Comparison of ENCODE assay signal across 8 mouse cellular contexts in genomic region chr5:35858069-35858468, GRCm38 (mm10). TPM values are rescaled to one million over a fixed set of nuclear protein-coding genes. Genes with fewer than 3 reads are reported as not detected.
DNase-seq lines count a peak whose midpoint lies in the region; ATAC-seq and TF ChIP-seq lines count a peak whose summit lies in the region.

No protein-coding gene starts in this region.

- H3K27ac ChIP-seq in heart, adult 2 months = no peak overlapping the region
- no peak overlapping the region for H3K27ac ChIP-seq in heart, embryonic 12.5 days (ENCODE audit: poor library complexity, severe bottlenecking)

- H3K36me3 ChIP-seq in heart, adult 2 months (ENCODE audit: control insufficient read depth, insufficient read depth, low read length) = no peaks in the 10 kb centered on the region
- H3K36me3 ChIP-seq in heart, embryonic 12.5 days = no peaks in the 10 kb centered on the region

- no peaks in the 10 kb centered on the region for H3K27me3 ChIP-seq in heart, adult 2 months (ENCODE audit: control insufficient read depth, insufficient read depth, low read length)
- peaks cover 35% of the 10 kb centered on the region for H3K27me3 ChIP-seq in heart, embryonic 12.5 days (replicated peaks)

- ATAC-seq in heart, embryonic 12.5 days (ENCODE audit: insufficient number of reproducible peaks, low FRiP score) = no peak
- peak; percentile 75 for ATAC-seq in megakaryocyte-erythroid progenitor cell, adult 5-6 weeks (replicated peaks; ENCODE audit: low FRiP score, low TSS enrichment, poor library complexity, severe bottlenecking)

- H3K9me3 ChIP-seq in heart, embryonic 12.5 days (replicated peaks) = no peaks in the 10 kb centered on the region

- H3K9ac ChIP-seq in heart, adult 2 months (ENCODE audit: low read depth, low read length) = no peak overlapping the region
- H3K9ac ChIP-seq in heart, embryonic 12.5 days = no peak overlapping the region

- H3K4me3 ChIP-seq in heart, adult 2 months = no peak overlapping the region
- H3K4me3 ChIP-seq in heart, embryonic 12.5 days = no peak overlapping the region

- peak; percentile 37; the same call in 1 of the 2 replicates for TF ChIP-seq EP300 in heart, adult 2 months (IDR thresholded peaks at IDR 0.05; ENCODE audit: insufficient read depth, low read depth, low read length)

- TF ChIP-seq CTCF in heart, adult 2 months (IDR thresholded peaks at IDR 0.05) = peak; percentile 91

- no peak overlapping the region for H3K4me2 ChIP-seq in heart, embryonic 12.5 days

- TF ChIP-seq POLR2A in heart, adult 2 months (IDR thresholded peaks at IDR 0.05; ENCODE audit: insufficient read depth, low read depth, low read length) = no peak

- H3K79me2 ChIP-seq in heart, adult 2 months (replicated peaks; ENCODE audit: control insufficient read depth, insufficient read depth, low read length) = no peaks in the 10 kb centered on the region

- H3K4me1 ChIP-seq in heart, adult 2 months (ENCODE audit: control insufficient read depth, insufficient read depth, low read length) = peaks cover 5% of the 10 kb centered on the region
- H3K4me1 ChIP-seq in heart, embryonic 12.5 days (replicated peaks) = 0 out of 2 replicates have a peak, but pooled peaks cover 2% of the 10 kb centered on the region

- WGBS in heart, adult 2 months = 22% methylated on average over 6 of the region's 6 CpGs
- 14% methylated on average over 6 of the region's 6 CpGs for WGBS in heart, embryonic 12.5 days

- peak; percentile 33 to 61 for DNase-seq in heart, adult 2 months
- peak; percentile 79 for DNase-seq in NIH3T3 (ENCODE audit: low read depth)
- DNase-seq in cerebellum, adult 9-11 months = peak; percentile 43
- peak; percentile 82 for DNase-seq in gastrocnemius, postnatal 10 days
- peak; percentile 80 to 82 for DNase-seq in layer of hippocampus, postnatal 10 days (ENCODE audit: low spot score in 2 of 2)
- DNase-seq in spleen, postnatal 4 days (ENCODE audit: low spot score in 2 of 2) = peak; percentile 35 to 83

- intact Hi-C loops in heart, adult 2 months (cut with DNase I) = loop anchor here (1.0 to 5.0 kb wide), 5 partner anchors 46 to 263 kb away; no protein-coding TSS in a partner anchor

RNA-seq across cellular contexts. Expression of gene Afap1, which starts 35.0 kb away (rescaled TPM):
- 10 to 100 TPM; 18.7 to 20.6 TPM for total RNA-seq in heart, adult 2 months (2021)
- 11.5 and 13.6 TPM in 2 replicates for polyA plus RNA-seq in heart, adult 2 months (2012; rRNA removed)
- 30.5 and 33.1 TPM in 2 replicates for polyA plus RNA-seq in heart, embryonic 12.5 days (2016; fragmentation: Nextera tagmentation; extraction: Ambion mirVana)
- total RNA-seq in gastrocnemius, postnatal 10 days (2021) = 10 to 100 TPM; 18.6 to 25.9 TPM
- total RNA-seq in layer of hippocampus, postnatal 10 days (2021) = 100 to 1,000 TPM; 100 to 113 TPM
- total RNA-seq in megakaryocyte-erythroid progenitor cell, adult 5-6 weeks (2014; fragmentation: Nextera tagmentation) = 2.3 and 2.8 TPM in 2 replicates
- total RNA-seq in megakaryocyte-erythroid progenitor cell, adult 5-6 weeks (2017) = 0.33 and 2.4 TPM in 2 replicates

Comparison
In these comparisons a context has a peak if more than half of its experiments do, and no peak if none do; other contexts are left out.
1. RNA of gene Afap1, which starts 35.0 kb away (total RNA-seq): 100 to 113 TPM in layer of hippocampus, postnatal 10 days, 18.6 to 25.9 TPM in gastrocnemius, postnatal 10 days and 18.7 to 20.6 TPM in heart, adult 2 months; 0.33 to 2.8 TPM in megakaryocyte-erythroid progenitor cell, adult 5-6 weeks; every median in the first group is over 4 times any median in the second.
2. Peak in every context shown above with its lines, with median percentiles within 50 percentile points of each other: DNase-seq.